Mouse (Mus musculus): ENCODE data around the gene Lrrc1.
A peak's percentile ranks its signal among the peaks of the same experiment; 100 is the strongest.

Lrrc1 gene

DNA sequence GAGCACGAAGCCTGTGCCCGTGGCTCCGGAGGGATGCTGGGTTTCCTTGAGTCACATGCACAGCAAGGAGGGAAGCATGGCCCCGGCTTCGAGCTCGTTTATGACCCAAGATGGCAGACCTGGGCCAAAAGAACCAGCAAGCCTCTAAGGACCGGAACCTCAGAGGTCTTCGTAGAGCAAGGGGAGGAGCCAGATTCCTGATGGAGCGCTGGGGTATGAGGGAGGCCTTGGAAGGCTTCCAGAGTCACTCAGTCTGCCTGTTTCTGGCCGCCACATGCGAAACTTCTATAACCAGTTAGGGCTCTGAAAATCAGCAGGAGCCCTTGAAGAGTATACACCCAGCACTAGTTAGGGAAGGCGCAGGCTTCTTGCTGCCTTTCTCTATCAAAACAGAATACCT, 159.1 kb downstream of the Lrrc1 start:
- DNase-seq (ENCODE audit: low spot score in 2 of 2): no peak

DNA sequence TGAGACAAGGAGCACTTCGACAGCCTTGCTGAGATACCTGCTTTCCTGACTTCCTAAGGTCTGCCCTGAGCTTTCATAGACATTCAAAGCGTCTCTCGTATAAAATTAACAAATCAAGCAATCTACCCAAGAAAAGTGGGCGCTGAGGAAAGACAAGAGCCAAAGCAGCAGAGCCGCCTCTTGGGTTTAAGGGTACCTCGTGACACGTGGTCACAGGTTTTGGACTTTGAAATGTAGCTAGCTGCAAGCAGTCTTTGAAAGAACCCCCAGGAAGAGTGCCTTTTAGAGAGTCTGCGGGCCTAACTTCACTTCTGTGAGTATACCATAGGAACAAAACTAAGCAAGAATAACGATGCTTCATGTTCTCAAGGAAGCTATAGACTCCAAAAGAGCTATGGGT, 160.0 kb downstream of the Lrrc1 start:
- no peak for DNase-seq (ENCODE audit: low spot score in 2 of 2)

DNA sequence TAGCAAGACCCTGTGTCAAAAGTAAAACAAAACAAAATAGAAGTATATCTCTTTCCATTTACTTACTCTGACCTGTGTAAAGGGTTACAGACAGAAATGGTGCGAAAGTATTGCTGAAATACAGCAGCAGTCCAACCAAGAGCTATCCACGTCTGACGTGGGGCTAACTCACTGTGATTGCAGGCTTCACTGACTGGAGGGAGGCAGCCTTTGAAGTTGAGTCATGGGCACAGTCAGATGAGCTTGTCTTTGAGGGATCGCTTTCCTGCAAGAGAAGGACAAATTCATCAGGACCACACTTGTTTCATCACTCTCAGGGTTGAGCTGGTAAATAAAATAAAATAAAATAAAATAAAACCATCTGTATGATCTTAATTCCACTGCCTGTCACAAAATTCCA, 160.7 kb downstream of the Lrrc1 start:
- no peak for DNase-seq (ENCODE audit: low spot score in 2 of 2)

- no peak for DNase-seq (ENCODE audit: low spot score in 2 of 2)
These were observed 162.2 kb downstream of the Lrrc1 start for GRCm38 (mm10) chr9:77382514-77382913.

- peak in 1 of 2 experiments; percentile 24 for DNase-seq (ENCODE audit: low spot score in 2 of 2)
These were observed 163.1 kb downstream of the Lrrc1 start for GRCm38 (mm10) chr9:77381565-77381964.
